Mouse (Mus musculus) lung, adult 2 months (tissue): ENCODE measurements around the gene Il20. TPM values are rescaled to one million over a fixed set of nuclear protein-coding genes. Genes with fewer than 3 reads are reported as not detected.

ENCODE experiments used
- DNase-seq: peaks from one replicate; pipeline ENCODE4 v3.0.0; 2022
- H3K4me1 ChIP-seq: fragments of 200-500 bp; 2 replicates; pipeline ENCODE4 v1.6.1; 2011; ENCODE audit warnings: low read length; ENCODE audit not compliant: control insufficient read depth, insufficient read depth
- H3K4me3 ChIP-seq: fragments of 200-500 bp; replicated peaks from 2 replicates; pipeline ENCODE3; 2011; ENCODE audit warnings: low read depth, mild to moderate bottlenecking, control low read depth, low read length; ENCODE audit errors: extremely low read depth
- CTCF ChIP-seq: fragments of 200-500 bp; IDR thresholded peaks from 2 replicates; pipeline ENCODE4 v1.5.1; 2011; ENCODE audit warnings: mild to moderate bottlenecking, low read length, control low read depth; ENCODE audit not compliant: insufficient read depth
- POLR2A ChIP-seq: fragments of 200-500 bp; IDR thresholded peaks from 2 replicates; pipeline ENCODE4 v1.6.1; 2011; ENCODE audit warnings: low read depth, mild to moderate bottlenecking, control low read depth, low read length, borderline replicate concordance; ENCODE audit errors: extremely low read depth
- WGBS: fragments of 180-500 bp; shearing (Covaris S2); methylation state at CpG from one replicate; pipeline ENCODE4 v1.1.7; 2018; 5-methylcytosine and 5-hydroxymethylcytosine counted together
- polyA plus RNA-seq: library from polyadenylated mRNA; depleted of rRNA; stranded (reverse); fragments of >200 nt; gene quantifications from 2 replicates; pipeline ENCODE4 v1.2.3, GENCODE M21; 2012; rRNA removed

The Il20 gene
- not detected in 2 replicates for polyA plus RNA-seq

DNA sequence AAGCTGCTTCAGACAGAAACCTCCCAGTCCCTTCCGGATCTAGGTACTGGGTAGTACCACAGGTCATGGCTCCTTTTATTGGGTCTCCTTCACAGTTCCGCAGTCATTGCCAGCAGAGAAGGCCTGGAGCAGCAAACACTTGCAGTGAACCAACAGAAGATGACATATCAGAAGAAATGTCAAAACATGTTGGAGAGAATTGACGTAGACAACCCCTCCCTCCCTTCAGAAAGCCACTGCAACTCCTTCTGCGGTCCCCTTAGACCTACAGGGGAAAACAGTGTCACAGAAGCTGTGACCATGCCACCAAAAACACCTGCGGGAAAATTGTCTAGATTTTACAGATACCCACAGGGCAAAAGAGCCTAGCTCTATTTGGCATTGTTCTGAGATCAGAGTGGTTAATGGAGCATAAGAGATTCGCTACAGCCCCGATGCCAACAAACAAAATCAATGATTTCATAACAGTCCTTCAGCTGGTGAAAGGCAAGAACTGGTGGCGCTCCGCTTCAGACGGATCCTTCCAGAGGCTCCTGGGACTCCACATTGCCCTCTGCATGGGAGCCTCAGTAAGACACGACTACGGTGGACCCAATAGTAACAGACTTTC lies at the start of gene Il20:
Il20 (minus strand) TSS at position 51 of the 610 bp plus-strand sequence.
- no peak for DNase-seq
- TF ChIP-seq CTCF (no peak), POLR2A (no peak)
- H3K4me1 ChIP-seq = no peaks in the 10 kb centered on the region
- H3K4me3 ChIP-seq = no peak within 1 kb of the TSS
- WGBS = 83% methylated on average over 12 of the region's 12 CpGs

DNA sequence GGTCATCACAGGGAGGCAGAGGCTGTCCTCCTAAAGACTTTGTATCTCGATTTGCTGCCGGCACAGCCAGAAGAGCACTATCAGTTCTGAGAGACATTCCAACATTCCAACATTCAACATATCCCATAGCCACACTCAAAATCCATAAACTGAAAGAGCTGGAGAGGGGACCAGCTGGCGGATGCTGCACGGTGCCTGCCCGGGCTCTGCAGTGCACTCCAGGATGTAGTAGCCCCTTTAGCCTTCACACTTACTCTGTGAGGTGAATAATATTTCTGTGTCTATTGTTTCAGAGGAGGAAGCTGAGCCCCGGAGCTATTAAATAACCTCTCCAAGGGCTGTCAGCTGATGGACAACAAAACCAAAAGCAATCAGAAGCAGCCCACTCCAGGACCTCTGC lies 35.7 kb upstream of the Il20 start:
- H3K4me1 ChIP-seq = no peaks in the 10 kb centered on the region
- no peak for DNase-seq
- no peak for TF ChIP-seq POLR2A
- TF ChIP-seq CTCF = no peak
- H3K4me3 ChIP-seq = no peak overlapping the region
- WGBS = 15% methylated on average over 6 of the region's 6 CpGs

DNA sequence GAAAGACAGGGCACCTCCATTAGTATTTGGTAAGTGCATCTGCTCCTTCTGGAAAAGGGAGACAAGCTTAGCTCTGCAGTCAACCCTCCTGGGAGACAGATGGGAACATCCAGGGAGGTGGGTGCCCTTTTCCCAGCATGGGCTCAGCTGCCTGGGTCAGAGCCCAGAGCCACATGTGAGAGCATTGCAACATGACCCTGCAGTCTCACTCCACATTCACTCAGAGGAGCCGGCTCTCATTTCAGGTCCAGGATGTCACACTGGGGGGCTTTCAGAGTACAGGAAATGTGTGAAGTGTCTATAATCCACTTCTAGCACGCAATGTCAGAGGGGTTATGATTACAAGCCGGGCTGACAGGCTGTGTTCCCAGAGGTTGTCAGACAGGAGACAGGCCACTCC lies 30.6 kb upstream of the Il20 start:
- no peak overlapping the region for H3K4me3 ChIP-seq
- no peak for DNase-seq
- WGBS = 25% methylated on average over 3 of the region's 3 CpGs
- no peaks in the 10 kb centered on the region for H3K4me1 ChIP-seq
- no peak for TF ChIP-seq POLR2A
- no peak for TF ChIP-seq CTCF

DNA sequence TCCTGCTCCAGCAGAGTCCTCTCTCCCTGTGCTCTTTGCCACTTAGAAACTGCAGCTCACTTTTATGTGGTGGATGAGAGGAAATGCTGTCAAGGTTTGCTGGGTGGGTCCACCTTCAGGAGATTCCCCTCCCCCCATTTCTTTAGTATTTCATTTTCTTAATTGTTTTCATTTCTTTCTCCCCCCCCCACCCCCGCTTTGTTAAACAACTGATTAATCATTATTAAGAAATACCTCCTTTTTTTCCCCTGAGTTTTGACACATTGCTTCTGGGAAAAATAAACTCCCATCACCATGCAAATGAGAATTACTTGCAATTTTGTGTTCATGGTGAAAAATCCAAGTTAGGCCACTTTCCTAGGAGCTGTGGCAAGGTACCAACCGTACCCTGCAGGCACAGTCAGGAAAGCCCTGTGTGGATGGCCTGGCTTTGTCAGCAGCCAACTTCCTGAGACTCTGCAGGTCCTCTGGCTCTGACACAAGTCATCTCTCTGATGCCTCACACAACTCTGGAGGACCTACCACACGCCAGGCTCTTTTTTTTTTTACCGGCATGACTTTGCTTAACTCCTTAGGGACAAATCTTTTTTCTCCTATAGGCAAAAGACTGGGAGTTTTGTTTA lies 28.9 kb upstream of the Il20 start, which contains the start of gene Il19:
Il19 (minus strand) TSS at position 51 of the 623 bp plus-strand sequence.
- TF ChIP-seq POLR2A = no peak
- TF ChIP-seq CTCF = no peak
- Histone ChIP-seq H3K4me1 (no peaks in the 10 kb centered on the region), H3K4me3 (no peak within 1 kb of the TSS)
- 39% methylated on average over 4 of the region's 4 CpGs for WGBS
- no peak for DNase-seq

DNA sequence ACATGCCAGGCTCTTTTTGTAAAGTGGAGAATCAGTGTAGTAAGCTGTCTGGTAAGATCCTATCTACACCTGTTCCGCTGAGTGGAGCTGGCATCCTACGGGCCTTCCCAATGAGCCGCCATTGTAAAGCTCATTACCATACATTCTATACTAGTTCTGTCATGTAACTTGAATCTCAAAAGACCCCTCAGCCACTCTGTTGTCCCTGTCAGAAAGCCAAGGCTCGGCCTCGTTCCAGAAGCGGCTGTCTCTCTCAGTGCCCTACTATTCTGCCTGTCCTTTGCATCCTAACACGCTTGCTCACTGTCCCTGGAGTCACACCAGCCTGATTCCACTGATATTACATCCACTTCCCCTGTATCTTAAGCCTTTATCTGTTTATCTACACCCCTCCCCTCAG lies 26.9 kb upstream of the Il20 start:
- no peak overlapping the region for H3K4me3 ChIP-seq
- TF ChIP-seq CTCF = no peak
- TF ChIP-seq POLR2A = no peak
- no peak for DNase-seq
- 86% methylated on average over 7 of the region's 7 CpGs for WGBS
- H3K4me1 ChIP-seq = no peaks in the 10 kb centered on the region

DNA sequence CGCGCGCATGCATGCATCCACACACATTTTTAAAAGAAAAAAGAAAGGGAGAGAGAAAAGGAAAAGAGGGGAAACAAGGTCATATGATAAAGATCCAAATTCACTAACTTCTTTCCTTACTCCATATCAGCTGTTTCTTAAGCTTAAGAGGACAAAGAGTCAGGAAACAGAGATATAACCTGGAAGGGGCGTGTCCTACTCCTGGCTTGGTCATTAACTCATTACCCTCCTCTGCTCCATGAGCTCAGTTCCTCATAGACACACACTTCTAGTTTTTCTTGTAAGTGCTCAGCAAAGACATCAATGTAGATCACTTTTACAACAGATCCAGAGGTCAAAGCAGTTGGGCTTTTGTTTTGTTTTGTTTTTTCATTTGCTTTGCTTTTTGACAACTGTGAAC lies 25.9 kb upstream of the Il20 start:
- Histone ChIP-seq H3K4me1 (no peaks in the 10 kb centered on the region), H3K4me3 (no peak overlapping the region)
- no peak for DNase-seq
- TF ChIP-seq POLR2A = no peak
- no peak for TF ChIP-seq CTCF
- 88% methylated on average over 4 of the region's 4 CpGs for WGBS

DNA sequence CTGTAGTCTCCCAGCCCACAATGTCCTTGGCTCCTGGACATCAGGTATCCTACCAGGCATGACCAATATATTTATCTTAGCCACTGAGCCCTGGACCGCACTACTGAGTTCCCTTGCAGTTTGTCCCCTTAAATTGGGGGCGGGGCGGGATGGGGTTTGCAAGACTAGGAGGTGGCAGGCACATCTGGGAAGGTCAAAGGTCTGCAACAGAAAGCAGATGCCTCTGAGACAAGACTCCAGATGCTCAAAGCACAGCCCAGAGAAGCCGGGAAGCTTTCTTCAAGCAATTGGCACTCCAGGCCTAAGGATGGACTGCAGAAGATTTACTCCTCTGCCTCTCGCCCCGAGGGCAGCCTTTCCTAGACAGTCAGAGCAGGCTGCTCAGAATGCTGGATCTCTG lies 25.1 kb upstream of the Il20 start:
- 57% methylated on average over 6 of the region's 6 CpGs for WGBS
- H3K4me1 ChIP-seq = no peaks in the 10 kb centered on the region
- H3K4me3 ChIP-seq = no peak overlapping the region
- TF ChIP-seq POLR2A = no peak
- TF ChIP-seq CTCF = no peak
- DNase-seq = no peak

DNA sequence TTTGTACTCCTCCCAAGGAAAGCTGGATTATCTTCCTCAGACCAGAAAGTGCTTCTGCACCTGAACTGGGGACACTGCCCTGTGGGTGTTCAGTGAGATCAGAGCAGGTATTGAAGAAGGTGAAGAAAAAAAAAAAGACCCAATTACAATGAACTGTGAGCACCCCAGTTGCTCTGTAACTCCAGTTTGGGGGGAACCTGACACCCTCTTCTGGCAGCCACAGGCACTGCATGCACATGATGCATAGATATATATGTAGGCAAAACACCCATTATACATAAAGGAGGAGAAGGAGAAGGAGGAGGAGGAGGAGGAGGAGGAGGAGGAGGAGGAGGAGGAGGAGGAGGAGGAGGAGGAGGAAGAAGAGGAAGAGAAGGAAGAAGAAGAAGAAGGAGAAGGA lies 15.2 kb upstream of the Il20 start:
- no peak for DNase-seq

DNA sequence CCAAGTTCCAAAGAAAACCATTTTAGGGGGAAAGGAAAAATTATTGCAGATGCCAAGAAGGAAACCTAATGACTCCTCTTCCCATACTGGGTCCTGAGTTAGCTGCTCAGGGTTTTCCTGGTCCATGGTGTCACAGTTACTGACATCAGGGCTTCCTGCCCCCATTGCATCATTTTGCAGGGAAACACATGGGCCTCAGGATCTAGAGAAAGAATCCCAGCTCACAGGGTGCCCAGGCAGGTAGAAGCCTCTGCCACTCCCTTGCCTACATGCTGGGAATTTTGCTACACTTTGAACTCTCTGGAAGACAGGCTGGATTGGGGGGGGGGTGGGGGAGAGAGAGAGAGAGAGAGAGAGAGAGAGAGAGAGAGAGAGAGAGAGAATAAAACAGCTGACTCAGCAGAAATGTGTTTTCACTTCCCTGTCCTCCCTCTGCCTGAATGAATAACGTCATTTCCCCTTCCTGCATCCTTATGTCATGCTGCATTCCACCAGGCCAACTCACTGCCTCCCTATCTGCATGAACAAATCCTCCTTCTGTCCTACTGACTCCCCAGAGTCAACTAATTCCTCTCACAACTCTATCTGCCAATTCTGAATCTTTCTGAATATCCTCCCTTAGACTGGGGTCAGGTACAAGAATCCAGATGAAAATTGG lies 7.2 kb upstream of the Il20 start:
- no peak for TF ChIP-seq POLR2A
- TF ChIP-seq CTCF = no peak
- no peaks in the 10 kb centered on the region for H3K4me1 ChIP-seq
- H3K4me3 ChIP-seq = no peak overlapping the region
- DNase-seq = no peak
- 8% methylated on average over 1 of the region's 1 CpGs for WGBS

More for the DNA sequence above, 15.2 kb upstream of the Il20 start:
- H3K4me1 ChIP-seq = no peaks in the 10 kb centered on the region
- H3K4me3 ChIP-seq = no peak overlapping the region
- TF ChIP-seq CTCF (0 out of 2 replicates have a peak, but pooled peaks have one; percentile 23), POLR2A (no peak)
